13 mouse cellular contexts compared by ENCODE assay signal in genomic region chr4:107628921-107629411, GRCm38 (mm10). TPM values are rescaled to one million over a fixed set of nuclear protein-coding genes. Genes with fewer than 3 reads are reported as not detected.
DNase-seq lines count a peak whose midpoint lies in the region; ATAC-seq and TF ChIP-seq lines count a peak whose summit lies in the region.
"Had no signal": no experiment of that assay in that cellular context is flagged by ENCODE, and none has a peak within 500 bp of the region (broad histone marks: within the 10 kb centered on the region; RNA-seq: fewer than 3 reads in every experiment).

No protein-coding gene starts in this region.

- no peaks in the 10 kb centered on the region for H3K36me3 ChIP-seq in heart, embryonic 15.5 days
- no peaks in the 10 kb centered on the region for H3K36me3 ChIP-seq in forebrain, postnatal 0 days (ENCODE audit: insufficient read depth)

- peak; percentile 66 for ATAC-seq in heart, embryonic 15.5 days (replicated peaks; ENCODE audit: insufficient number of reproducible peaks, insufficient read depth, low FRiP score, low read depth)
- ATAC-seq in forebrain, postnatal 0 days: no peak
- ATAC-seq: hindbrain, postnatal 0 days had no signal

- DNase-seq in cerebellum, postnatal 10 days: peak; percentile 52 to 55
- no peak for DNase-seq in cerebellum, adult 11-12 months
- peak; percentile 85 for DNase-seq in NIH3T3 (ENCODE audit: low read depth)
- peak; percentile 20 to 50 for DNase-seq in kidney, postnatal 25 days
- no peak for DNase-seq in MN1 (ENCODE audit: low spot score)
- DNase-seq in forebrain, postnatal 0 days: no peak
- no peak for DNase-seq in thymus, postnatal 36 days
- DNase-seq: gastrocnemius, postnatal 36 days; lung, postnatal 14 days had no signal

- peaks cover 28% of the 10 kb centered on the region for H3K27me3 ChIP-seq in heart, embryonic 15.5 days
- no peaks in the 10 kb centered on the region for H3K27me3 ChIP-seq in forebrain, postnatal 0 days (ENCODE audit: insufficient read depth, low read length)
- H3K27me3 ChIP-seq: embryonic facial prominence, embryonic 13.5 days had no signal

- no peak overlapping the region for H3K9ac ChIP-seq in heart, embryonic 15.5 days
- no peak overlapping the region for H3K9ac ChIP-seq in forebrain, postnatal 0 days
- H3K9ac ChIP-seq: embryonic facial prominence, embryonic 13.5 days had no signal

- no peak overlapping the region for H3K4me3 ChIP-seq in heart, embryonic 15.5 days
- H3K4me3 ChIP-seq in forebrain, postnatal 0 days (ENCODE audit: low read depth, low read length): no peak overlapping the region
- H3K4me3 ChIP-seq: embryonic facial prominence, embryonic 13.5 days had no signal

- no peak for TF ChIP-seq CTCF in forebrain, postnatal 0 days (IDR thresholded peaks at IDR 0.05; ENCODE audit: low read depth)

- WGBS in heart, embryonic 15.5 days: 28% methylated on average over 17 of the region's 17 CpGs
- WGBS in forebrain, postnatal 0 days: 74% methylated on average over 17 of the region's 17 CpGs

- no peaks in the 10 kb centered on the region for H3K9me3 ChIP-seq in heart, embryonic 15.5 days (replicated peaks)
- H3K9me3 ChIP-seq in forebrain, postnatal 0 days (ENCODE audit: low read length): no peaks in the 10 kb centered on the region
- H3K9me3 ChIP-seq: embryonic facial prominence, embryonic 13.5 days had no signal

- no peak overlapping the region for H3K27ac ChIP-seq in heart, embryonic 15.5 days
- H3K27ac ChIP-seq in forebrain, postnatal 0 days (ENCODE audit: low read depth, low read length): no peak overlapping the region
- H3K27ac ChIP-seq: embryonic facial prominence, embryonic 13.5 days; hindbrain, postnatal 0 days had no signal

- peak overlapping the region; percentile 19; the same call in 1 of the 2 replicates for H3K4me2 ChIP-seq in heart, embryonic 15.5 days
- no peak overlapping the region for H3K4me2 ChIP-seq in forebrain, postnatal 0 days (ENCODE audit: low read depth)
- H3K4me2 ChIP-seq: embryonic facial prominence, embryonic 13.5 days; midbrain, embryonic 11.5 days had no signal

- H3K4me1 ChIP-seq in heart, embryonic 15.5 days (replicated peaks): peaks cover 15% of the 10 kb centered on the region
- H3K4me1 ChIP-seq in forebrain, postnatal 0 days (ENCODE audit: insufficient read depth): no peaks in the 10 kb centered on the region

RNA-seq across cellular contexts. Expression of gene Dmrtb1, which starts 55.1 kb away (rescaled TPM):
- not detected in 2 replicates for polyA plus RNA-seq in heart, embryonic 15.5 days (2015; fragmentation: Nextera tagmentation; extraction: Ambion mirVana)
- 9.6 and 14.0 TPM in 2 replicates for total RNA-seq in forebrain, postnatal 0 days (2014; rRNA removed)
- 13.6 and 21.7 TPM in 2 replicates for polyA plus RNA-seq in forebrain, postnatal 0 days (2015; fragmentation: Nextera tagmentation; extraction: Ambion mirVana)
- total RNA-seq: gastrocnemius, postnatal 36 days had no signal

Comparison
In these comparisons a context has a peak if more than half of its experiments do, and no peak if none do; other contexts are left out.
1. DNase-seq: peak in cerebellum, postnatal 10 days (2 of 2), NIH3T3 (single experiment) and kidney, postnatal 25 days (2 of 2); none in cerebellum, adult 11-12 months (single experiment), MN1 (single experiment), forebrain, postnatal 0 days (single experiment) and thymus, postnatal 36 days (0 of 2).
2. RNA of gene Dmrtb1, which starts 55.1 kb away (polyA plus RNA-seq): 13.6 to 21.7 TPM in forebrain, postnatal 0 days; not detected in heart, embryonic 15.5 days; every median in the first group is over 10 times any median in the second.